Mouse (Mus musculus): ENCODE measurements around the gene Abat. TPM values are rescaled to one million over a fixed set of nuclear protein-coding genes. Genes with fewer than 3 reads are reported as not detected.
"Not testable (repeated sequence)": the region's sequence is repeated elsewhere in the genome, so short reads cannot be mapped to it uniquely, and the experiment has no call there.

The Abat gene
- total RNA-seq, 1 experiment from 2014 or later: 1.1 TPM

GRCm38 (mm10) chr16:8525877-8526276 lies 12.6 kb downstream of the Abat start:
- ATAC-seq (replicated peaks in 1 of 2; ENCODE audit: insufficient read depth in 1 of 2, low FRiP score in 2 of 2, low TSS enrichment in 1 of 2, low read depth in 1 of 2, poor library complexity in 2 of 2, severe bottlenecking in 2 of 2): no peak

DNA sequence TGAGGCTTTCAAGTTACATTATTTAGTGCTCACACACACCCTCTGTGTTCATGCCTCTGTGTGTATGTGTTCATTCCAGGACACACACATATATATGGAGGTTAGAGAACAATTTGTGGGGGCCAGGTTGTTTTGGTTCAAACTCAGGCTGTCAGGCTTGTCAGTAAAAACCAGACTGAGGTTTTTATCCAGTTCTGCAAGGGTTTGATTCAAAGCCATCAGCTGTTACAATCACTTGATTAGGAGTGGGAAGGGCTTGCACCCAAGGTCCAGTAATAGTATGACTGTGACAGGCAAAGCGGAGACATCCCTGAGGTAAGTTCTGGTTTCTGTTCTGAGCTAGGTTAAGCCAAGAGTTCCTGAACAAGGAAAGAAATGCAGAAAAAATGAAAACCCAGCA lies 16.2 kb downstream of the Abat start:
- ATAC-seq (replicated peaks in 1 of 2; ENCODE audit: insufficient read depth in 1 of 2, low FRiP score in 2 of 2, low TSS enrichment in 1 of 2, low read depth in 1 of 2, poor library complexity in 2 of 2, severe bottlenecking in 2 of 2): 0 out of 4 replicates have a peak, but pooled peaks of 1 of the 2 experiments have one; percentile 4

DNA sequence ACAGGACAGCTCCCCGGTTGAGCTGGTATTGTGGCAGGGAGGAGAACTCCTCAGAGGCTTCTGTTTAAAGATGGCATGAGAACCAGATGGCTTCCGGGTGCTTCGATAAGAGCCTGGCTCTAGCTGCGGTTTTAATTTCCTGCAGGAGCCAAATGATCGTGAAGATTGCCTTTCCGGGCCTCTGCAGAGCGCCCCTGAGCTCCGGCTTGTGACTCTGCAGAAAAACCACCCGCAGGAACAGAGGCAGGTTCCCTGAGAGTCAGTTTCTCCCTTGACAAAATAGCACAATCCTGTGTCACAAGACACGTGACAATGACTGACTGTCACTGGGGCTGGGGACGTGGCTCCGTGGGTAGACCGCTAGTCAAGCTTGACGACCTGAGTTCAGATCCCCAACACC lies 16.8 kb downstream of the Abat start:
- peak; percentile 71 to 85 for ATAC-seq (replicated peaks in 1 of 2; ENCODE audit: insufficient read depth in 1 of 2, low FRiP score in 2 of 2, low TSS enrichment in 1 of 2, low read depth in 1 of 2, poor library complexity in 2 of 2, severe bottlenecking in 2 of 2)

GRCm38 (mm10) chr16:8532461-8532860 lies 19.2 kb downstream of the Abat start:
- no peak for ATAC-seq (replicated peaks in 1 of 2; ENCODE audit: insufficient read depth in 1 of 2, low FRiP score in 2 of 2, low TSS enrichment in 1 of 2, low read depth in 1 of 2, poor library complexity in 2 of 2, severe bottlenecking in 2 of 2)

DNA sequence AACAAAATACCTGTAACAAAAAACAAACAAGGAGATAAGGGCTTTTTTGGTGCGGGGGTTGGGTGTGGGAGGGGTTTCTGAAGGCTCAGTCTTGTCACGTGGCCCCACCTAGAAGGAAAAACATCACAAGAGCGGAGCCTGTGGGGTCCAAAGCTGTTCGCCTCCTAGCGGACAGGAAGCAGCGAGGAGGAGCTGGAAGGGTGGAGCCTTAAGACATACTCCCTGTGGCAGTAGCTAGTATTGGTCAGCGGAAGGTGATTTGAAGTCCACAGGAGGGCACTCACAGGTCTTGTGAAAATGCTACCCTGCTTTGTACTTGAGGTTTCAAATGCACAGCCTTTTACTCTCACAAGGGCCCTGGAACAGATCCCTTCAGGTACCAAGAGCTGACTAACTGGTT lies 19.7 kb downstream of the Abat start:
- no peak for ATAC-seq (replicated peaks in 1 of 2; ENCODE audit: insufficient read depth in 1 of 2, low FRiP score in 2 of 2, low TSS enrichment in 1 of 2, low read depth in 1 of 2, poor library complexity in 2 of 2, severe bottlenecking in 2 of 2)

GRCm38 (mm10) chr16:8533477-8533876 lies 20.2 kb downstream of the Abat start:
- ATAC-seq (replicated peaks in 1 of 2; ENCODE audit: insufficient read depth in 1 of 2, low FRiP score in 2 of 2, low TSS enrichment in 1 of 2, low read depth in 1 of 2, poor library complexity in 2 of 2, severe bottlenecking in 2 of 2): no peak

GRCm38 (mm10) chr16:8534466-8535200 lies 21.4 kb downstream of the Abat start:
- ATAC-seq (replicated peaks in 1 of 2; ENCODE audit: insufficient read depth in 1 of 2, low FRiP score in 2 of 2, low TSS enrichment in 1 of 2, low read depth in 1 of 2, poor library complexity in 2 of 2, severe bottlenecking in 2 of 2): no peak

DNA sequence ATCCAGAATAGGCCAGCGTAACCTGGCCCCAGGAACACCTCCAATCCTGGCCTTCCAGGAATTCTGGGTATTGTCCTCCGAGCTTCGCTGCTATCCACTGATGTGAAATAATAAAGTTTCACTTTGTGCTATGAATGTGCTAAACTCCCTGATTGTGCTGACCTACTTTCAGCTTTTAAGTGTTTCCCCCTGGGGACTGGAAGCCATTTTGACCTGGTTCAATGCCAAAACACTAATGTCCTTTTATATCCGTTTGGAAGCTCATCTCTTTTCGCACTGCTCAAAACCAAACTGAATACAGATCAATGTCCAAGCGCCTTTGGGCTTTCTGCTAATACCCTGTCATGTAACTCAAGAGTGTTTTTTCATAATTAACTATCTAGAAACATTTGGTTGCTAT lies 22.2 kb downstream of the Abat start:
- no peak for ATAC-seq (replicated peaks in 1 of 2; ENCODE audit: insufficient read depth in 1 of 2, low FRiP score in 2 of 2, low TSS enrichment in 1 of 2, low read depth in 1 of 2, poor library complexity in 2 of 2, severe bottlenecking in 2 of 2)

- no peak for ATAC-seq (replicated peaks in 1 of 2; ENCODE audit: insufficient read depth in 1 of 2, low FRiP score in 2 of 2, low TSS enrichment in 1 of 2, low read depth in 1 of 2, poor library complexity in 2 of 2, severe bottlenecking in 2 of 2)
These were observed 26.1 kb downstream of the Abat start for GRCm38 (mm10) chr16:8539150-8539865.

DNA sequence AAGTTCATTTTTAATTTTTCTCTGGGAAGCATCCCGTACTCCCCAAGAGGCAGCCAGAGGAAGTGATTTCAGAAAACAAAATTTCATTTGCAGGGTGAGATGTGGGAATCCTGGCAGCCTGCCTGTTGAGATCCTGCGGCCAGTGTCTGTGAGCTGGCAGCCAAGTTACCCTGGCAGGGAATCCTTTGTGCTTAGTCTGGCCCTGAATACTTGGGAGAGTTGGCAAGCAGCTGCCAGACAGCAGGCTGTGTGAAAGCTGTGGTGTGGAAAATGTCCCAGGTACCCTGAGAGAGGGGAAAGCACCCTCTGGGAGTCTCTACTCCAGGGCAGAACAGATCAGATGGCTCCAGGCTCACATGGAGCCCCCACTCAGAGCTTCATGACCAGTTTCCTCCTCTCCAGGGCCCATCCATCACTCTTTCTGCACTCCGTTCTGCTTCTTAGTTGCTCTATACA lies 27.7 kb downstream of the Abat start:
- no peak for ATAC-seq (replicated peaks in 1 of 2; ENCODE audit: insufficient read depth in 1 of 2, low FRiP score in 2 of 2, low TSS enrichment in 1 of 2, low read depth in 1 of 2, poor library complexity in 2 of 2, severe bottlenecking in 2 of 2)

DNA sequence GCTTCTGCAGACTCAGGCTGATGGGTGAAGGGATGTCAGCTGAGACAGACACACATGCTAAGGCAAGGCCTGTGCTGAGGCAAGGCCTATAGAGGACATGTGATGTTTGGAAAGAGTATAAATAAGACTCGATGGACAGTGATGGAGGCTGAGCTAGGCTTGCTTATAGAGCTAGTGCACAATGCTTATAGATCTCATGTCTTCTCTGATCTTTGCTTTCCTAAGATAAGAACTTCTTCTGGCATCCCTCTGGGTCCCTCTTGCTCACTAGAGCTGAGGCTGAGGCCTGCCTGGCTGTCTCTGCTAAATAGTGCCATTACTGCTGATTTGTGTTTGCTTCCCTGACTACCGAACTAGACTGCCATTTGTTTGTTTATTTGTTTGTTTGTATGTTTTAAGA lies 34.6 kb downstream of the Abat start:
- no peak for ATAC-seq (replicated peaks in 1 of 2; ENCODE audit: insufficient read depth in 1 of 2, low FRiP score in 2 of 2, low TSS enrichment in 1 of 2, low read depth in 1 of 2, poor library complexity in 2 of 2, severe bottlenecking in 2 of 2)

DNA sequence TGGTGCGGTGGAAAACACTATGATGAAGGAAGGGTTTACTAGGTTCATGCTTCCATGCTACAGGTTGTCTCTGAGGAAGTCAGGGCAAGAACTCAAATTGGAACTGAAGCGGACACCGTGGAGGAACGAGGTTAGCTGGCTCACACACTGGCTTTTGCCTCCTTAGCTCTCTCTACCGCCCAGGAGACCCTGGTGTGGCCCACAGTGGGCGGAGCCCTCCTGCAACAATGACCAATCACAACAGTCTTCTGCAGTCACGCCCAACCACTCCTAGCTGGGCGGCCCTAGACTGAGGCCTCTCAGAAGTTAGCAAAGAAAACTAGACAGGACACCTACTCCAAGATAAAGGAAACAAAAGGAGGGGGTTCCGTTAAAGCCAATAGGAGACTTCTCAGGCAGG lies 36.3 kb downstream of the Abat start:
- ATAC-seq (replicated peaks in 1 of 2; ENCODE audit: insufficient read depth in 1 of 2, low FRiP score in 2 of 2, low TSS enrichment in 1 of 2, low read depth in 1 of 2, poor library complexity in 2 of 2, severe bottlenecking in 2 of 2): no peak

DNA sequence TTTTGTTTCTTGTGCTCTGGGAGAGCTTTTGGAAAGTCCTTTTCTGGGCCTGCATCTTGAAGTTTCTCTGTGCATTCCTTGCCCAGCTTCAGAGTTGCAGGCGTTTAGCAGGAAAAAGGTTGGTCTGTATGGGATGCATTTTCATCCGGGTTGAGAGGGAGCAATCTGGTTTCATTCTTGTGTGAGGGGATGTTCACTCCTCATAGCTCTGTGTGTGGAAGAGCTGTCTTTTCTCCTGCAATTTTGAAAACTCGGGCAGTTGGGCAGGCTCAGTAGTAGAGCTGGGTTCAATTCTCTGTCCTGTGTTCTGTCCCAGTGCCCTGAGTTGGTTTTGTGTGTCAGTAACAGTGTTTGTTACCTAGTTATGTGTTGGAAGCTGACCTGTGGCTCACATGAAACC lies 41.1 kb downstream of the Abat start:
- no peak for ATAC-seq (replicated peaks in 1 of 2; ENCODE audit: insufficient read depth in 1 of 2, low FRiP score in 2 of 2, low TSS enrichment in 1 of 2, low read depth in 1 of 2, poor library complexity in 2 of 2, severe bottlenecking in 2 of 2)

DNA sequence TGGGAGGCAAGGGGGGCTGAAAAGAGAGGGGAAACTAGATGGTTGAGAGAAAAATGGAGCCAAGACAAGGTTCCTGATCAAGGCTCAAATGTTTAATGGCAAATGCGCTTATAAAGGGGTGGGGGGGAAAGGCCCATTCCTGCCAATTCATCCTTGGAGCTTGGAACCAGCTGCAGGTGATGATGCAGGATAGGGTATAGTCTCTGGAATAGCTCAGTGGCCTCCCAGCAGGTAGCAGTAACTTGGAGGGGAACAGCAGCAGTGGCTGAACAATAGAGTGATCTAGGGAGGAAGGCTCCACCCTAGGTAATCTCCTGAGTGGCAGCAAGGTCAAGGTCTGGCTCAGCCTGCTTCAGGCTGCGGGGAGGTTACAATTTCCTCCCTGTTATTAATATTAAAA lies 41.5 kb downstream of the Abat start:
- not testable (repeated sequence) for ATAC-seq (replicated peaks in 1 of 2; ENCODE audit: insufficient read depth in 1 of 2, low FRiP score in 2 of 2, low TSS enrichment in 1 of 2, low read depth in 1 of 2, poor library complexity in 2 of 2, severe bottlenecking in 2 of 2)

DNA sequence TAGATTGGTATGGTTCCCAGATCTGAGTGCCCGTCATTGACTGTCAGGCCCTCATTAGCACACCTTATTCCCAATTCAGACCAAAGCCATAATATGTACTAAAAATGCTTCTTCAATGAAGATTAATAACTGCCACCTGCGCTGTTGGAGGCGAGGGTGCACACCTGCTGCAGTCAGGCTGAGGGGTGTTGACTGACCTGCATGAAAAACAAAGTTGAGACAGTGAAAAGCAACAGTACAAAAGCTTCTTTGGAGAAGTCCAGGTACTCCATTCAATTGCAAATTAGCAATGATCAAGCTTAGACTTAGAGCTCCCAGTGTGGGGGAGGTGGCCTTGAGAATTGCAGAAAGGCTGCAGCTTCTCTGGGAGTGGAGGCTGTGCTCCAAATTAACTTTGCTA lies 42.1 kb downstream of the Abat start:
- ATAC-seq (replicated peaks in 1 of 2; ENCODE audit: insufficient read depth in 1 of 2, low FRiP score in 2 of 2, low TSS enrichment in 1 of 2, low read depth in 1 of 2, poor library complexity in 2 of 2, severe bottlenecking in 2 of 2): not testable (repeated sequence)

GRCm38 (mm10) chr16:8560079-8560478 lies 46.9 kb downstream of the Abat start:
- no peak for ATAC-seq (replicated peaks in 1 of 2; ENCODE audit: insufficient read depth in 1 of 2, low FRiP score in 2 of 2, low TSS enrichment in 1 of 2, low read depth in 1 of 2, poor library complexity in 2 of 2, severe bottlenecking in 2 of 2)

- ATAC-seq (replicated peaks in 1 of 2; ENCODE audit: insufficient read depth in 1 of 2, low FRiP score in 2 of 2, low TSS enrichment in 1 of 2, low read depth in 1 of 2, poor library complexity in 2 of 2, severe bottlenecking in 2 of 2): not testable (repeated sequence)
These were observed 47.9 kb downstream of the Abat start for GRCm38 (mm10) chr16:8561101-8561500.

- ATAC-seq (replicated peaks in 1 of 2; ENCODE audit: insufficient read depth in 1 of 2, low FRiP score in 2 of 2, low TSS enrichment in 1 of 2, low read depth in 1 of 2, poor library complexity in 2 of 2, severe bottlenecking in 2 of 2): not testable (repeated sequence)
These were observed 48.6 kb downstream of the Abat start for GRCm38 (mm10) chr16:8561856-8562255.

DNA sequence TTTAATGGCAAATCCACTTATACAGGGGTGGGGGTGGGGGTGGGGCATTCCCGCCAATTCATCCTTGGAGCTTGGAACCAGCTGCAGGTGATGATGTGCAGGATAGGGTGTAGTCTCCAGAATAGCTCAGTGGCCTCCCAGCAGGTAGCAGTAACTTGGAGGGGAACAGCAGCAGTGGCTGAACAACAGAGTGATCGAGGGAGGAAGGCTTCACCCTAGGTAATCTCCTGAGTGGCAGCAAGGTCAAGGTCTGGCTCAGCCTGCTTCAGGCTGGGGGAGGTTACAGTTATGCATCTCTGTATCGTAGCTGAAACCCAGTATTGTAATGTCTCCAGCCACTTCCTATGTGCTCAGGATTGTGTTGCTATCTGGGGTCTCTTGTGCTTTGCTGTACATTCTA lies 49.6 kb downstream of the Abat start:
- not testable (repeated sequence) for ATAC-seq (replicated peaks in 1 of 2; ENCODE audit: insufficient read depth in 1 of 2, low FRiP score in 2 of 2, low TSS enrichment in 1 of 2, low read depth in 1 of 2, poor library complexity in 2 of 2, severe bottlenecking in 2 of 2)
